Mouse (Mus musculus): ENCODE data around the gene Cadm3.
A peak's percentile ranks its signal among the peaks of the same experiment; 100 is the strongest.

DNA sequence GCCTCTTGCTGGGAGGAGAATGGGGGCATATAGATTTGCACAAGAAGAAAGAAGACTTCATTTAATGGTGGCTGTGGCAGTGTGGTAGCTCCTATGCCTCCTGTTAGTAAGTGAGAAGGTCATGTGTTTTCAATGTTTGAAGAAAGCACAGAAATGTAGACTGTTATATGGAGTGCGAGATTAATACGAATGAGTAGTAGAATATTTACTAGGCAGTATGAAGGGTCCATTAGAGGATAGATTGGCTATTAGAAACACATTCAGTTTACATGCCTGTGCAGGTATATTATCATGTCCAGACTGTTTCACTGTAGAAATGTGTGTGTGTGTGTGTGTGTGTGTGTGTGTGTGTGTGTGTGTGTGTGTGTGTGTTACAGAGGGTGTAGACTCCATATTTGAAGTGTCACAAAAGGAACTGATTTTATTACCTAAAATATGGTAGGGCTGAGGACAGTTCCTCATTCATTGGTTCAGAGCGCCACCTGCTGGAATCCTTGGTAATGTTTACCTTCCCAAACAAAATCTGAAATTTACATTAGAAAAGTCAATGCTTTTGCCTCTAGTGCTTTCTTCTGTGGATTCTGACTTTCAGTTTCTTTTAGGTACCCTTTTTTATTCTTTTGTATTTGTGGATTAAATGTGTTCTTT is 31.0 kb upstream of the Cadm3 start:
- TF ChIP-seq CTCF (IDR thresholded peaks at IDR 0.05; ENCODE audit: insufficient read depth, low read length) = peak; percentile 32; the same call in 1 of the 2 replicates
- no peak for TF ChIP-seq POLR2A (IDR thresholded peaks at IDR 0.05; ENCODE audit: borderline replicate concordance, extremely low read depth, low read depth, low read length)
